8 mouse cellular contexts compared by ENCODE assay signal in genomic region chr8:113634670-113635591, GRCm38 (mm10). TPM values are rescaled to one million over a fixed set of nuclear protein-coding genes. Genes with fewer than 3 reads are reported as not detected.
DNase-seq lines count a peak whose midpoint lies in the region; ATAC-seq and TF ChIP-seq lines count a peak whose summit lies in the region.

Mon1b (plus strand) TSS chr8:113635587.

- peaks cover 0 to 4% of the 10 kb centered on the region in 2 experiments; a peak in 1 of 4 replicates for H3K36me3 ChIP-seq in MEL (ENCODE audit: control insufficient read depth in 1 of 2, insufficient read depth in 2 of 2, low read length in 2 of 2)
- H3K36me3 ChIP-seq in forebrain, postnatal 0 days (ENCODE audit: insufficient read depth): peaks cover 22% of the 10 kb centered on the region
- peaks cover 17% of the 10 kb centered on the region; the same call in 1 of the 2 replicates for H3K36me3 ChIP-seq in lung, embryonic 15.5 days

- peak within 1 kb of the TSS; percentile 96 for H3K4me2 ChIP-seq in forebrain, postnatal 0 days (ENCODE audit: low read depth)
- H3K4me2 ChIP-seq in lung, embryonic 15.5 days: peak within 1 kb of the TSS; percentile 98

- under 1% methylated on average over 42 of the region's 42 CpGs for WGBS in cerebellum, adult 2 months
- WGBS in forebrain, postnatal 0 days: 0% methylated on average over 42 of the region's 42 CpGs
- under 1% methylated on average over 42 of the region's 42 CpGs for WGBS in lung, embryonic 15.5 days

- peak in 1 of 2 experiments; percentile 60; a peak in 1 of 4 replicates for TF ChIP-seq POLR2A in MEL (IDR thresholded peaks at IDR 0.05; ENCODE audit: control insufficient read depth in 1 of 2, insufficient read depth in 1 of 2, low read depth in 1 of 2, low read length in 2 of 2, poor library complexity in 1 of 2)
- peak; percentile 81; the same call in 1 of the 2 replicates for TF ChIP-seq POLR2A in cerebellum, adult 2 months (IDR thresholded peaks at IDR 0.05; ENCODE audit: borderline replicate concordance, insufficient read depth, low read length)

- no peak for TF ChIP-seq EP300 in MEL (IDR thresholded peaks at IDR 0.05; ENCODE audit: low read depth in 1 of 2, low read length in 2 of 2)

- no peaks in the 10 kb centered on the region for H3K9me3 ChIP-seq in MEL (replicated peaks; ENCODE audit: insufficient read depth, low read length)
- no peaks in the 10 kb centered on the region for H3K9me3 ChIP-seq in forebrain, postnatal 0 days (ENCODE audit: low read length)
- H3K9me3 ChIP-seq in lung, embryonic 15.5 days: no peaks in the 10 kb centered on the region

- H3K9ac ChIP-seq in MEL (ENCODE audit: control insufficient read depth, low read depth, low read length, poor library complexity, severe bottlenecking): peak within 1 kb of the TSS; percentile 93
- peak within 1 kb of the TSS; percentile 62 for H3K9ac ChIP-seq in forebrain, postnatal 0 days
- H3K9ac ChIP-seq in lung, embryonic 15.5 days: peak within 1 kb of the TSS; percentile 72

- peak; percentile 97 for DNase-seq in MEL (ENCODE audit: low read depth, low spot score)
- DNase-seq in cerebellum, adult 2 months: peak; percentile 99 to 100
- peak; percentile 99 for DNase-seq in forebrain, postnatal 0 days
- DNase-seq in heart, postnatal 4 days: peak; percentile 97
- peak; percentile 98 to 99 for DNase-seq in layer of hippocampus, adult 8-10 months (ENCODE audit: low spot score in 2 of 2)
- peak; percentile 95 for DNase-seq in ovary, adult 18-20 months (ENCODE audit: low spot score)
- peak; percentile 99 for DNase-seq in thymus, postnatal 0 days (ENCODE audit: low spot score)

- TF ChIP-seq CTCF in MEL (IDR thresholded peaks at IDR 0.05 in 2 of 3, conservative IDR thresholded peaks at IDR 0.05 in 1 of 3; ENCODE audit: control insufficient read depth in 1 of 3, insufficient read depth in 1 of 3, low read depth in 2 of 3, low read length in 3 of 3, poor library complexity in 1 of 3, severe bottlenecking in 1 of 3): no peak
- TF ChIP-seq CTCF in cerebellum, adult 2 months (IDR thresholded peaks at IDR 0.05; ENCODE audit: borderline replicate concordance, insufficient read depth, low read depth, low read length): no peak
- TF ChIP-seq CTCF in forebrain, postnatal 0 days (IDR thresholded peaks at IDR 0.05; ENCODE audit: low read depth): no peak

- peak within 1 kb of the TSS; percentile 70 to 85 for H3K4me3 ChIP-seq in MEL (ENCODE audit: control insufficient read depth in 1 of 2, insufficient read depth in 1 of 2, low read depth in 2 of 2, low read length in 2 of 2)
- peak within 1 kb of the TSS; percentile 88 for H3K4me3 ChIP-seq in cerebellum, adult 2 months (replicated peaks; ENCODE audit: insufficient read depth, low read depth, low read length)
- H3K4me3 ChIP-seq in forebrain, postnatal 0 days (ENCODE audit: low read depth, low read length): peak within 1 kb of the TSS; percentile 78
- H3K4me3 ChIP-seq in lung, embryonic 15.5 days: peak within 1 kb of the TSS; percentile 92

- H3K27me3 ChIP-seq in MEL (ENCODE audit: control insufficient read depth in 1 of 2, insufficient read depth in 2 of 2, low read length in 2 of 2): no peaks in the 10 kb centered on the region
- H3K27me3 ChIP-seq in cerebellum, adult 2 months (ENCODE audit: control insufficient read depth, insufficient read depth, low read length): no peaks in the 10 kb centered on the region
- no peaks in the 10 kb centered on the region for H3K27me3 ChIP-seq in forebrain, postnatal 0 days (ENCODE audit: insufficient read depth, low read length)
- no peaks in the 10 kb centered on the region for H3K27me3 ChIP-seq in lung, embryonic 15.5 days

- H3K27ac ChIP-seq in MEL (ENCODE audit: control insufficient read depth, low read depth, low read length): peak within 1 kb of the TSS; percentile 92
- H3K27ac ChIP-seq in cerebellum, adult 2 months (ENCODE audit: insufficient read depth, low read length): peak within 1 kb of the TSS; percentile 69
- peak within 1 kb of the TSS; percentile 94 for H3K27ac ChIP-seq in forebrain, postnatal 0 days (ENCODE audit: low read depth, low read length)
- peak within 1 kb of the TSS; percentile 99 for H3K27ac ChIP-seq in lung, embryonic 15.5 days

- H3K79me2 ChIP-seq in MEL (ENCODE audit: control insufficient read depth, insufficient read depth, low read length, poor library complexity): peaks cover 16% of the 10 kb centered on the region

- peaks cover 0 to 11% of the 10 kb centered on the region in 2 experiments; a peak in 2 of 4 replicates for H3K4me1 ChIP-seq in MEL (ENCODE audit: control insufficient read depth in 1 of 2, insufficient read depth in 2 of 2, low read length in 2 of 2)
- H3K4me1 ChIP-seq in cerebellum, adult 2 months (ENCODE audit: control insufficient read depth, insufficient read depth, low read length): peaks cover 3% of the 10 kb centered on the region
- no peaks in the 10 kb centered on the region for H3K4me1 ChIP-seq in forebrain, postnatal 0 days (ENCODE audit: insufficient read depth)
- H3K4me1 ChIP-seq in lung, embryonic 15.5 days: peaks cover 18% of the 10 kb centered on the region

- ATAC-seq in forebrain, postnatal 0 days: peak; percentile 97
- ATAC-seq in lung, embryonic 15.5 days (ENCODE audit: borderline replicate concordance, extremely low read depth, low FRiP score, low TSS enrichment): peak; percentile 98

- TF ChIP-seq RAD21 in MEL (IDR thresholded peaks at IDR 0.05; ENCODE audit: low read depth, low read length): no peak

TF ChIP-seq in MEL, 35 proteins besides CTCF, POLR2A, EP300 and RAD21:
- TF ChIP-seq NRF1 (IDR thresholded peaks at IDR 0.05; ENCODE audit: insufficient read depth, low read depth, low read length, poor library complexity, severe bottlenecking): peak; percentile 30; the same call in 1 of the 2 replicates
- TF ChIP-seq CHD1 (IDR thresholded peaks at IDR 0.05; ENCODE audit: low read depth, low read length): no peak
- peak; percentile 66 for TF ChIP-seq NELFE (IDR thresholded peaks at IDR 0.05; ENCODE audit: low read depth, low read length)
- TF ChIP-seq MEF2A (IDR thresholded peaks at IDR 0.05; ENCODE audit: extremely low read depth, insufficient replicate concordance, low read depth, low read length, poor library complexity, severe bottlenecking): no peak
- TF ChIP-seq CHD2 (IDR thresholded peaks at IDR 0.05; ENCODE audit: low read length): peak; percentile 66
- peak; percentile 68; the same call in 1 of the 2 replicates for TF ChIP-seq TBP (IDR thresholded peaks at IDR 0.05; ENCODE audit: low read depth, low read length)
- peak; percentile 55; the same call in 1 of the 2 replicates for TF ChIP-seq ZMIZ1 (IDR thresholded peaks at IDR 0.05; ENCODE audit: low read depth, low read length)
- no peak for TF ChIP-seq MYB (IDR thresholded peaks at IDR 0.05; ENCODE audit: low read depth, low read length)
- TF ChIP-seq HCFC1 (IDR thresholded peaks at IDR 0.05; ENCODE audit: low read depth, low read length): 0 out of 2 replicates have a peak, but pooled peaks have one; percentile 49
- TF ChIP-seq TCF12 (IDR thresholded peaks at IDR 0.05; ENCODE audit: low read depth, low read length): peak; percentile 23; the same call in 1 of the 2 replicates
- peak; percentile 19; the same call in 1 of the 2 replicates for TF ChIP-seq MXI1 (IDR thresholded peaks at IDR 0.05; ENCODE audit: low read depth, low read length)

RNA-seq across cellular contexts. Expression of gene Mon1b, which starts in this region (rescaled TPM):
- 7.7 and 8.8 TPM in 2 replicates for total RNA-seq in MEL (2012; rRNA removed)
- polyA plus RNA-seq in MEL (2012; ENCODE audit: insufficient read depth in 1 of 2, insufficient read length in 2 of 2, low read depth in 1 of 2, low replicate concordance in 2 of 2, missing spikeins in 1 of 2): 10 to 100 TPM in 1 of 2 experiments, not detected in 1; 15.6 TPM
- polyA plus RNA-seq in cerebellum, adult 2 months (2012; rRNA removed): 11.2 and 12.4 TPM in 2 replicates
- total RNA-seq in forebrain, postnatal 0 days (2014; rRNA removed): 20.1 and 23.7 TPM in 2 replicates
- 9.2 and 10.4 TPM in 2 replicates for polyA plus RNA-seq in forebrain, postnatal 0 days (2015; fragmentation: Nextera tagmentation; extraction: Ambion mirVana)
- total RNA-seq in heart, postnatal 4 days (2021): 1 to 10 TPM; 6.3 to 6.5 TPM
- 10 to 100 TPM; 21.5 to 24.3 (median 23.7) TPM for total RNA-seq in layer of hippocampus, adult 8-10 months (2022)
- polyA plus RNA-seq in lung, embryonic 15.5 days (2015; fragmentation: Nextera tagmentation; extraction: Ambion mirVana): 7.7 and 8.0 TPM in 2 replicates
- 6.2 and 7.4 TPM in 2 replicates for polyA plus RNA-seq in thymus, postnatal 0 days (2015; fragmentation: Nextera tagmentation; extraction: Ambion mirVana)

Comparison
In these comparisons a context has a peak if more than half of its experiments do, and no peak if none do; other contexts are left out.
1. Peak in every context shown above with its lines: DNase-seq, ATAC-seq, H3K4me3 ChIP-seq and H3K27ac ChIP-seq.